Mouse (Mus musculus) midbrain, embryonic 14.5 days (tissue): Measurements from ENCODE around the gene Exoc6. TPM values are rescaled to one million over a fixed set of nuclear protein-coding genes. Genes with fewer than 3 reads are reported as not detected.

Experiments
- ATAC-seq: fragments of 200-750 bp; cut with Nextera tagmentation; 2 replicates; pipeline ENCODE4 v1.8.0; 2017; ENCODE audit warnings: moderate number of reproducible peaks, moderate library complexity; ENCODE audit not compliant: low FRiP score, low TSS enrichment
- DNase-seq: peaks from one replicate; pipeline ENCODE4 v3.0.0-alpha.2; 2015
- H3K27ac ChIP-seq: fragments of 300-500 bp; sonication (generic); replicated peaks from 2 replicates; pipeline ENCODE4 v1.5.1; 2014; ENCODE audit warnings: mild to moderate bottlenecking, low read depth, low read length, moderate library complexity
- H3K27me3 ChIP-seq: fragments of 300-500 bp; sonication (generic); 2 replicates; pipeline ENCODE4 v1.6.1; 2014; ENCODE audit warnings: low read length, control low read depth, mixed read lengths; ENCODE audit not compliant: control insufficient read depth, insufficient read depth
- H3K36me3 ChIP-seq: fragments of 300-500 bp; sonication (generic); 2 replicates; pipeline ENCODE4 v1.6.1; 2014; ENCODE audit warnings: low read length, control low read depth; ENCODE audit not compliant: control insufficient read depth, insufficient read depth
- H3K4me1 ChIP-seq: fragments of 300-500 bp; sonication (generic); 2 replicates; pipeline ENCODE4 v1.6.1; 2014; ENCODE audit warnings: mild to moderate bottlenecking, antibody characterized with exemption, low read length, control low read depth; ENCODE audit not compliant: control insufficient read depth, insufficient read depth
- H3K4me2 ChIP-seq: fragments of 300-500 bp; sonication (generic); 2 replicates; pipeline ENCODE4 v1.6.1; 2014; ENCODE audit warnings: mild to moderate bottlenecking, low read length, moderate library complexity
- H3K4me3 ChIP-seq: fragments of 300-500 bp; sonication (generic); replicated peaks from 2 replicates; pipeline ENCODE4 v1.5.1; 2014; ENCODE audit warnings: low read depth, low read length
- H3K9ac ChIP-seq: fragments of 300-500 bp; sonication (generic); replicated peaks from 2 replicates; pipeline ENCODE4 v1.6.1; 2014; ENCODE audit warnings: mild to moderate bottlenecking, low read length, moderate library complexity
- H3K9me3 ChIP-seq: fragments of 300-500 bp; sonication (generic); 2 replicates; pipeline ENCODE4 v1.6.1; 2016; ENCODE audit warnings: low read length, control low read depth, mixed read lengths; ENCODE audit not compliant: control insufficient read depth
- WGBS: fragments of 180-500 bp; shearing (Covaris S2); extraction: QIAGEN DNeasy Blood & Tissue Kit; methylation state at CpG from one replicate; pipeline ENCODE4 v1.1.7; 2014; 5-methylcytosine and 5-hydroxymethylcytosine counted together
- polyA plus RNA-seq: library from polyadenylated mRNA; unstranded; fragments of >200 nt; fragmentation: Nextera tagmentation; extraction: Ambion mirVana; gene quantifications from 2 replicates; pipeline ENCODE4 v1.2.1, GENCODE M21; 2014

Exoc6 gene
- polyA plus RNA-seq, 1 experiment from 2014 or later = 21.4 TPM

DNA sequence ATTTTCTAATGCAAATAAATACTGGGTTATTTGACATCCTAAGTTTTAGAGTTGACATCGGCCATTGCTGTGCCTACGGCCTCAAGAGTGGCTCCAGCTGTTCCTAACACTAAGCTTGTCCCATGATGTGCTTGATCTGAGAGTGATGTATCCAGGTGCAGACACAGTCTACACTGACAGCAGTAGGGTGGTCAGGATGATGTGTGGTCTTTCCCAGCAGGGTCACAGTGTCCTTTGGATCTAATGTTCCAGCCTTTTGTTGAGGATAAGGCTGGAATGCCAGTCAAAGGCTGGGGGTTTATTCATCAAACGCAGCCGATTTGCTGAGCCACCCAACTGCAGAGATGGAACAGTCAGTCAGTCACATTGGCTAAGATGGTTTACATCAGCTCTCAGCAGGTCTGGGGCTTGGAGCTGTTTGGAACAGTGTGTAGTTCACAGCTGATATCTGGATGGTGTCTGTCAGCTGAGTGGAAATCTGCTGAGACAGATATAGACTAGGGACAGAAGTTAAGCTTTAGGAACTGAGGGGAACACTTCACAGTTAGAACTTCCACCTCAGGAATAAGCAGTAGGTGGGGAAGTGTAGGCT, 64.9 kb downstream of the Exoc6 start:
- Histone ChIP-seq H3K27me3 (no peaks in the 10 kb centered on the region), H3K4me3 (no peak overlapping the region), H3K9ac (no peak overlapping the region), H3K27ac (no peak overlapping the region), H3K4me1 (no peaks in the 10 kb centered on the region), H3K4me2 (no peak overlapping the region), H3K36me3 (no peaks in the 10 kb centered on the region), H3K9me3 (no peaks in the 10 kb centered on the region)
- ATAC-seq (no peak), DNase-seq (no peak)
- 64% methylated on average over 4 of the region's 4 CpGs for WGBS

DNA sequence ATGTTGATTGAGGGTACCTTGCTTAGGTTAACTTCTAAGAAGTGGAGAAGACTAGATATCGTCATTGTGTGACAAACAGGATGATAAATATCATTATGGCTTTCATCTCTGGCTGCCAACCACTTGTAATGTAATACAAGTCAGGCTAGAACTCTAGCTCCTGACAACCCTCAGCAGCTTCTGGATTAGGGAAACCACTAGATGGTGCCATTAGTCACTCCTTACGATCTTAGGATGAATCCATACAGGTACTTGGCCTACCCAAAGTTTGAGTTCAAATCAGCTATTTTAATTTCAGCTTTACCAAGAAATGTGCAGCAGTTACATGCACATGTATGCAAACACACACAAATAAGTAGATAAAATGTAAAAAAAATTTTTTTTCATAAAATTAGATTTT, 97.8 kb downstream of the Exoc6 start:
- Histone ChIP-seq H3K4me3 (no peak overlapping the region), H3K9me3 (no peaks in the 10 kb centered on the region), H3K27me3 (no peaks in the 10 kb centered on the region), H3K4me2 (no peak overlapping the region), H3K36me3 (no peaks in the 10 kb centered on the region), H3K4me1 (no peaks in the 10 kb centered on the region), H3K27ac (no peak overlapping the region), H3K9ac (no peak overlapping the region)
- peak; percentile 57 for DNase-seq
- ATAC-seq = no peak
- WGBS = 36% methylated on average over 2 of the region's 2 CpGs

DNA sequence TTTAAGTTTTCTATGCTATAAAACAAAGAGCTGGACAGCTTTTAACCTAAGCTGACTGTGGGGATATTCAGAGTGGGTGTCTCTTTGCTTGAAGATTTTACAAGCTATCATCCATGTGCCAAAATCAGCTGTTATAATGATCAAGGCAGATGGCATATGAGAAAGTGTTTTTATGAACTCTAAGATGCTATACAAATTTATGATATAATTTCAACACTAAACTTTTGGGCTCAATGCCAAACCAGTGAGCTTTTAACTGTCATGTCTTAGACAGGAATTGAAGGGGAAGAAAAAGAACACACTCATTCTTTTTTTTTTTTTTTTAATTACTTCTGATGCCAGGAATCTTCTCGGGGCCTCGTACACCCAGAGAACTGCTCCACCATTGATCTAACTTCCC, 100.3 kb downstream of the Exoc6 start:
- Histone ChIP-seq H3K9me3 (no peaks in the 10 kb centered on the region), H3K4me3 (no peak overlapping the region), H3K9ac (no peak overlapping the region), H3K4me2 (no peak overlapping the region), H3K27me3 (no peaks in the 10 kb centered on the region), H3K27ac (no peak overlapping the region), H3K36me3 (no peaks in the 10 kb centered on the region), H3K4me1 (no peaks in the 10 kb centered on the region)
- ATAC-seq (no peak), DNase-seq (no peak)
- 85% methylated on average over 2 of the region's 2 CpGs for WGBS

DNA sequence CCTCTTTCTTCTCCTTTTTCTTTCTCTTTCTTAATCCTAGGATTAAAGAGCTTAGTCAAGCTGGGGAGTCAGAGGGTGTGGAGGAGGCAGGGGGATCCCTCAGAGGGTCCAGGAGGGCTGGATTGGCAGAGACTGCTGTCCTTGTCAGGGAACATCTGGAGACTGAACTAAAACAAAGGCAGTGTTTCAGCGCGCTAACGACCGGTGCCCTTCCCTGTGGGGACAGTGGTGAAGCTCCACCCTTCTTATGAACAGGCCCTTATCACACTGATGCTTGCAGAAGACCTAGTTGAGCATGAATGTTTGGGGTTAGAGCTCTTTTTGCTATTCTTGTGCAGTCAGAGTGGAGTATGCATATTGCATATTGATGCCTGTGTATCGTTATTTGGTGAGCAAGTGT, 103.8 kb downstream of the Exoc6 start:
- H3K4me2 ChIP-seq = no peak overlapping the region
- ATAC-seq (no peak), DNase-seq (no peak)
- no peaks in the 10 kb centered on the region for H3K27me3 ChIP-seq
- H3K4me1 ChIP-seq = peaks cover 5% of the 10 kb centered on the region; the same call in 1 of the 2 replicates
- H3K4me3 ChIP-seq = no peak overlapping the region
- H3K36me3 ChIP-seq = no peaks in the 10 kb centered on the region
- H3K9ac ChIP-seq = no peak overlapping the region
- WGBS = 9% methylated on average over 5 of the region's 5 CpGs
- H3K27ac ChIP-seq = no peak overlapping the region
- H3K9me3 ChIP-seq = no peaks in the 10 kb centered on the region

DNA sequence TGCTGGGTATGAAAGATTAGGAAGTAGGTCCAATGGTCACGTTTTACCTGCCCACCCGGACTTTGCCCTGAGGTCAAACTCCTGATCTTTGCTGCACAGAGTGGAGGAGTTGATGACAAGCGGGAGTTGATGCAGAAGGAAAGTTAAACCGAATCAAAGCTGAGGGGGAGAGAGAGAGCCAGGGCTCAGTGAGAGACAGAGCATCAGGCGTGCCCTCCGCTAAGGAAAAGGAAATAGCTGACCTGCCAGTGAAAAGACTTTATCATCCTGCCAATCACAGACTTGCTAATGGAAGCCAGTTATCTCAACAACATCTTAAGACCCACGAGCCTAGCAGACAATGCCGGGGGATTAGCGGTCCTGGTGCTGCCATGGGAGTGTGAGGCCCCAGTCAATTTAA, 106.2 kb downstream of the Exoc6 start:
- Histone ChIP-seq H3K27me3 (no peaks in the 10 kb centered on the region), H3K4me2 (no peak overlapping the region), H3K4me1 (peaks cover 5% of the 10 kb centered on the region; the same call in 1 of the 2 replicates), H3K9ac (no peak overlapping the region), H3K36me3 (no peaks in the 10 kb centered on the region), H3K27ac (no peak overlapping the region), H3K4me3 (no peak overlapping the region), H3K9me3 (no peaks in the 10 kb centered on the region)
- peak; percentile 26 for DNase-seq
- 3% methylated on average over 9 of the region's 9 CpGs for WGBS
- ATAC-seq = no peak

DNA sequence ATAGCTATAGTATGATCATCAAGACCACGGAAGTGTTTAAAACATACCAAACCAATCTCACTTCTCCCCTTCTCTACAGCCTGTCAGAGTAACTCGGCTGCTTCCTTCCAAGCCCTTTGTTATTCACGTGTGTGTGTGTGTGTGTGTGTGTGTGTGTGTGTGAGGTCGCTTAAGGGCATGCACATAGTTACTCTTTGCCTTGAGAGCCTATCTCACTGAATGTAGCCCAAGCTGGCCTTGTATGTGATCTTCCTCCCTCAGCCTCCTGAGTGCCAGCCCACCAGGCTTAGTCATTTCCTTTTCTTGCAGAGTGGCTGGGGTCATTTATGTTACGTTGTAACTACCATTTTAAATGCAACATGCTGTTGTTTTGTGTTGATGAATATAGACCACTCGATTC, 115.0 kb downstream of the Exoc6 start:
- Histone ChIP-seq H3K36me3 (no peaks in the 10 kb centered on the region), H3K27me3 (peaks cover 3% of the 10 kb centered on the region; the same call in 1 of the 2 replicates), H3K9ac (no peak overlapping the region), H3K4me3 (no peak overlapping the region), H3K9me3 (no peaks in the 10 kb centered on the region), H3K4me2 (no peak overlapping the region), H3K27ac (no peak overlapping the region), H3K4me1 (no peaks in the 10 kb centered on the region)
- WGBS = 74% methylated on average over 6 of the region's 6 CpGs
- DNase-seq (no peak), ATAC-seq (no peak)

DNA sequence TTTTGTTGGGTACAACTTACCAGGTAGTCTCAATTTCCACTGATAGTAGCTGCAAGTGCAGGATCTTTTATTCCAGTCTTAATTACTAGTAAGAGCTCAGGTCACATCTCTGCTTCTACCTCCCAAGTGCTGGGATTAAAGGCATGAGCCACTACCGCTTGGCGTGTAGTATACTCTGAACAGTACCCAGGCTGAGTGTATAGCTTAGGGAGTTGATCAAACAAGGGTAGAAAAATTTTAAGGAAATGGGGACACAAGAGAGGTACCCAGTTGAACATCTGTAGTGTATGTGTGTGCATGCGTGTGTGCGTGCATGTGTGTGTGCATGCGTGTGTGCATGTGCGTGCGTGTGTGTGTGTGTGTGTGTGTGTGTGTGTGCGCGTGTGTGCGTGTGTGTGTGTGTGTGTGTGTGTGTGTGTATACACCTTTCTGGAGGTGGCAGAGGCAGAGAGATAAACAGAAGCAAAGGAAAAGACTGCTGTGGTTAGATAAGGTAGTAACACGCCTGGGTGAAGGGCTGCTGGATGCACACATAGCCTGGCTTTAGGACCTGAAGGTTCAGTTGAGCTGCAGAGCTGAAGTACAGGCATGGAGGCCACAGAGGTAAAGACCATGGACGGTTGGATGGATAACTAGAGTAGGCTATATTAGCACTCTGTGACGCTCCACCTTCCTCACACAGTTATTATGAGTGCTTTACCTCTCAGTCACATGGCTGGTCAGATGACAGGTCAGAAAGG, 117.8 kb downstream of the Exoc6 start:
- H3K9me3 ChIP-seq = no peaks in the 10 kb centered on the region
- no peaks in the 10 kb centered on the region for H3K4me1 ChIP-seq
- no peak for DNase-seq
- no peak overlapping the region for H3K27ac ChIP-seq
- no peak overlapping the region for H3K9ac ChIP-seq
- H3K4me3 ChIP-seq = no peak overlapping the region
- peaks cover 3% of the 10 kb centered on the region; the same call in 1 of the 2 replicates for H3K27me3 ChIP-seq
- 66% methylated on average over 13 of the region's 13 CpGs for WGBS
- H3K4me2 ChIP-seq = no peak overlapping the region
- ATAC-seq = no peak
- H3K36me3 ChIP-seq = no peaks in the 10 kb centered on the region

DNA sequence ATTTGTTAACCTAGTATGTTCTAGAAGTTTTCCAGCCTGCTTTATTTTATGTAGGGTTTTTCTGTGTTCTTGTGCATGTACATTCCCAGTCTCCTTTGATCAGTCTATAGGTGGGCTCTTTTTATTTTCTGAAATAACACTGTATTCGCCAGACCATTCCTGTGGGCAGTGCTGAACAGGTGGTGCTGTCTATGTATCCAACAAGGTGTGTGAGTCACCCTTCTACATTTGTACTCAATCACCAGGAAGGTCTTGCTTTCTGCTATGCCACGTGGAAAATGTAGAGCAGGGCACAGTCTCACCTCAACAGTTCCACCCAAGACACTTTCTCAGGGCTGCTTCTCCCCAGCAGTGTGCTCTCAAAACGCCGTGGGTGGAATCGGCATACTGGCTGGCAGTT, 118.4 kb downstream of the Exoc6 start:
- ATAC-seq (no peak), DNase-seq (no peak)
- Histone ChIP-seq H3K4me3 (no peak overlapping the region), H3K9ac (no peak overlapping the region), H3K4me1 (no peaks in the 10 kb centered on the region), H3K36me3 (no peaks in the 10 kb centered on the region), H3K27ac (no peak overlapping the region), H3K4me2 (no peak overlapping the region), H3K27me3 (peaks cover 2% of the 10 kb centered on the region; the same call in 1 of the 2 replicates), H3K9me3 (no peaks in the 10 kb centered on the region)
- WGBS = 88% methylated on average over 5 of the region's 5 CpGs

DNA sequence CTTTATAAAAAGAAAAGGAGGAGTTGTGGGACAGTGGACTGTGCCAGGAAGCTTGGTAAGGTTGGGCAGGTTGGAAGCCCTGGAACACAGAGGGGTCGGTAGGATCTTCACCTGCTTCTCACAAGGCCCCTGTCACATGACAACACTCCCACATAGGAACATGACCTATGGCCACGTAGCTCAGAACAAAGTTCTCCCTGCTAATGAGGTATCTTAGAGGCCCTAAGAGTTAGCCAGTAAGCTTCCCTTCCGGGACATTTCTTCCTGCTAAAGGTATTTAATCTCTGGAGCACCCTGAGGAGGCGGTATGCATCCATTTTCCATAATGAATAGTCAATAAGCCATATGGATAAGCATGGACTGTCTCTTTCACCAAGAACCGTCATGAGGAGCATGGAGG, 119.3 kb downstream of the Exoc6 start:
- H3K4me1 ChIP-seq = no peaks in the 10 kb centered on the region
- ATAC-seq (no peak), DNase-seq (no peak)
- H3K27ac ChIP-seq = no peak overlapping the region
- no peak overlapping the region for H3K4me2 ChIP-seq
- H3K36me3 ChIP-seq = no peaks in the 10 kb centered on the region
- H3K9ac ChIP-seq = no peak overlapping the region
- no peak overlapping the region for H3K4me3 ChIP-seq
- WGBS = 72% methylated on average over 5 of the region's 5 CpGs
- no peaks in the 10 kb centered on the region for H3K27me3 ChIP-seq
- no peaks in the 10 kb centered on the region for H3K9me3 ChIP-seq
